Mouse (Mus musculus): ENCODE data around the gene Gm20683.

Gene Gm20683

DNA sequence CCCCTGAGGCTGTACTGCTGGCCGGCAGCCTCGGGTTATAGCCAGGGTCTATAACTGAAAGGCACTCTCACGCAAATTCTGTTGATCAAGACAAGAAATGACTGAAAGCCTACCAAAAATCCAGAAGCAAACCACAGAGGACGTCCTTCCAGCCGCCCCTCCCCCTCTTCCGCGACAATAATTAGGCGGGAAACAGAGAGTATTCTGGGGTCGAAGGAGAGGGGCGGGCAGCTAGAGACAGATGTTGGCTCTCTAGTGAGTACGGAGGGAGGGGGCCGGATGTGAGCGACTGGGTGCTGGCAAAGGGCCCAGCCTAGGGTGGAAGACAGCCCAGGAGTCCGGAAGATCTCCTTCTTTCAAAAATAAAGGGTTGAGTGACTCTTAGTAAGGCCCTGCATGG, 48.9 kb downstream of the Gm20683 start, which contains the start of gene Fam173a:
Gene Fam173a, minus strand, starts transcription at position 287 of the 400 bp plus-strand sequence.
- peak; percentile 58 for DNase-seq

DNA sequence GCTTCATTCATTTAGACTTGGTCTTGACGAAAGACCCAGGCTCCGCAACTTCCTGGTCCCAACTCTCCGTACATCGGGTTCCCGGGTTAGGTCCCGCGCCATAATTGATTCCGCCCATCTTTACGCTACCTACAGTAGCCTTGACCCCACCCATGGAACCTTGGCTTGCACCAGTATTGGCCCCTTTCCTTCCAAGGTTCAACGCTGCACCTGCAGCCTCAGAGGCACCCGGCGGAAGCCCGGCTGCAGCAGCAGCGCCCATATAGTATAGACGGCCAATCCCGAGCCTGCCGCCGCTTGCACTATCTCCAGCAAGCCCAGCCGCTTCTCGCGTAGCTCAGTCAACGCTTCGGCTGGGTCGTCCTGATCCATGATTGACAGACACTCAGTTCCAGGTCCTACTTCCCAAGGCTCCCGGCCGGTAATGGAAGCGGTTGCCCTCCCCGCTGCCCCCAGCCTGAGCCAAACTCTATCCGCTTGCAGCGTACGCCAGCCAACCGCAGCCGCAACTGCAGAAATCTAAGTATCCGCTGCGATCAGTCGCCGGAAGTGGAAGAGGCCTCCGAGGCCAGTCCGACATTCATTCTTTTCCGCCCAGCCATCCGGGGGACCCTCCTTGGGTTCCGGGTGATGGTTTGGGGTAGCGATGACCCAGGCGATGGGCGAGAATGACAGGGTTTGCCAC, 49.6 kb downstream of the Gm20683 start:
- peak; percentile 90 for DNase-seq

GRCm38 (mm10) chr17:25791320-25791842, 50.2 kb downstream of the Gm20683 start:
- no peak for DNase-seq

- DNase-seq = peak; percentile 15
Observed at GRCm38 (mm10) chr17:25786781-25787504, 54.6 kb downstream of the Gm20683 start.

- DNase-seq = peak; percentile 20
Observed at GRCm38 (mm10) chr17:25786280-25786679, 55.3 kb downstream of the Gm20683 start, which contains the start of gene Ccdc78. Ccdc78 (plus strand) TSS chr17:25786580.

GRCm38 (mm10) chr17:25785281-25785745, 56.2 kb downstream of the Gm20683 start, which contains the start of gene Haghl:
Haghl (minus strand) TSS chr17:25785673.
- DNase-seq = peak; percentile 99
